18 mouse cellular contexts compared by ENCODE assay signal in the genomic region with DNA sequence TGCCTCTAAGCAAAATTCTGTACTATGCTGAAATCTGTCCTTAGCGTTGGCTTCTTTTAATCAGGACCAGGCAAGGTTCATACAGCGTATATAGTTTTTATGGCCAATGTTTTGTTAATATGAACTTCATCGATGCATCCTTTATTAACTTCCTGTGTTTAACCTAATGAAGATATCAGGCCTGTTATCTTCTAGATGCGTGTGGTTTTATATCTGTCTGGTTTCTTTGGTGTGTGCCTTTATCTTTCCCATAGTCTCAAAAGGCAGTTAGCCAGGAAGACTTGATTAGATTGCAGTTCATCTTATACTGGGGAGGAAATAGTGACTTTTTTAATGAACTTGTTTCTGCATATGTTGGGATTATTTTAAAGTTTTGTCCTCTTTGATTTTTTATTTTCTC. TPM values are rescaled to one million over a fixed set of nuclear protein-coding genes. Genes with fewer than 3 reads are reported as not detected.
DNase-seq lines count a peak whose midpoint lies in the region; ATAC-seq and TF ChIP-seq lines count a peak whose summit lies in the region.
"Had no signal": no experiment of that assay in that cellular context is flagged by ENCODE, and none has a peak within 500 bp of the region (broad histone marks: within the 10 kb centered on the region; RNA-seq: fewer than 3 reads in every experiment).

No protein-coding gene starts in this region.

- no peak for ATAC-seq in liver, embryonic 11.5 days (replicated peaks; ENCODE audit: low FRiP score)
- ATAC-seq in liver, embryonic 13.5 days (ENCODE audit: low read depth), result no peak
- ATAC-seq in liver, postnatal 0 days, result no peak
- ATAC-seq: forebrain, embryonic 15.5 days; inflammation-experienced regulatory T-cells, adult 6 months had no signal

- TF ChIP-seq RAD21 in MEL (IDR thresholded peaks at IDR 0.05; ENCODE audit: low read depth, low read length), result no peak

- no peaks in the 10 kb centered on the region for H3K9me3 ChIP-seq in liver, embryonic 11.5 days (ENCODE audit: control insufficient read depth, low read length)
- no peaks in the 10 kb centered on the region for H3K9me3 ChIP-seq in MEL (replicated peaks; ENCODE audit: insufficient read depth, low read length)
- no peaks in the 10 kb centered on the region for H3K9me3 ChIP-seq in liver, embryonic 13.5 days (replicated peaks)
- H3K9me3 ChIP-seq in liver, postnatal 0 days (ENCODE audit: low read length), result no peaks in the 10 kb centered on the region
- H3K9me3 ChIP-seq: embryonic facial prominence, embryonic 10.5 days; forebrain, embryonic 15.5 days; heart, embryonic 10.5 days; hindbrain, embryonic 10.5 days had no signal

- TF ChIP-seq CTCF in MEL (IDR thresholded peaks at IDR 0.05 in 2 of 3, conservative IDR thresholded peaks at IDR 0.05 in 1 of 3; ENCODE audit: control insufficient read depth in 1 of 3, insufficient read depth in 1 of 3, low read depth in 2 of 3, low read length in 3 of 3, poor library complexity in 1 of 3, severe bottlenecking in 1 of 3), result no peak
- no peak for TF ChIP-seq CTCF in liver, postnatal 0 days (IDR thresholded peaks at IDR 0.05; ENCODE audit: low read depth)

- DNase-seq in liver, embryonic 11.5 days (ENCODE audit: low spot score), result no peak
- no peak for DNase-seq in liver
- DNase-seq in MEL (ENCODE audit: low read depth, low spot score), result no peak
- DNase-seq in liver, embryonic 13.5 days, result no peak
- DNase-seq in liver, postnatal 0 days, result no peak
- no peak for DNase-seq in left cerebral cortex, postnatal 4 days
- DNase-seq in adrenal gland, adult 2 months, result no peak
- DNase-seq: adrenal gland, postnatal 14 days; cerebellum, adult 18-20 months; cerebellum, adult 9-11 months; gastrocnemius, postnatal 10 days; heart, adult 18-20 months had no signal

- WGBS in liver, embryonic 11.5 days, result 68% methylated on average over 4 of the region's 4 CpGs
- 40% methylated on average over 4 of the region's 4 CpGs for WGBS in liver, embryonic 13.5 days (ENCODE audit: insufficient replicate concordance)
- WGBS in liver, postnatal 0 days (ENCODE audit: insufficient replicate concordance), result 61% methylated on average over 4 of the region's 4 CpGs

- intact Hi-C loops in left cerebral cortex, postnatal 4 days (cut with DNase I), result no loop called here

- peak overlapping the region; percentile 88 for H3K4me2 ChIP-seq in liver, embryonic 11.5 days
- H3K4me2 ChIP-seq in liver, embryonic 13.5 days, result peak overlapping the region; percentile 89
- H3K4me2 ChIP-seq in liver, postnatal 0 days (ENCODE audit: low read depth, low read length), result peak overlapping the region; percentile 95
- H3K4me2 ChIP-seq: forebrain, embryonic 15.5 days; hindbrain, embryonic 14.5 days had no signal

- H3K4me1 ChIP-seq in liver, embryonic 11.5 days (replicated peaks; ENCODE audit: control insufficient read depth, insufficient read depth, low read length), result peaks cover 12% of the 10 kb centered on the region
- H3K4me1 ChIP-seq in MEL (ENCODE audit: control insufficient read depth in 1 of 2, insufficient read depth in 2 of 2, low read length in 2 of 2), result peaks cover 12 to 13% of the 10 kb centered on the region in 2 experiments
- H3K4me1 ChIP-seq in liver, embryonic 13.5 days (replicated peaks), result peaks cover 58% of the 10 kb centered on the region
- peaks cover 21% of the 10 kb centered on the region for H3K4me1 ChIP-seq in liver, postnatal 0 days (ENCODE audit: insufficient read depth)

- peak; percentile 94 to 97 for TF ChIP-seq EP300 in MEL (IDR thresholded peaks at IDR 0.05; ENCODE audit: low read depth in 1 of 2, low read length in 2 of 2)
- peak; percentile 59 for TF ChIP-seq EP300 in liver, postnatal 0 days (IDR thresholded peaks at IDR 0.05; ENCODE audit: low read depth)

- no peak for TF ChIP-seq POLR2A in MEL (IDR thresholded peaks at IDR 0.05; ENCODE audit: control insufficient read depth in 1 of 2, insufficient read depth in 1 of 2, low read depth in 1 of 2, low read length in 2 of 2, poor library complexity in 1 of 2)

- H3K36me3 ChIP-seq in liver, embryonic 11.5 days (ENCODE audit: control insufficient read depth, insufficient read depth, low read length), result peaks cover 7% of the 10 kb centered on the region; the same call in 1 of the 2 replicates
- H3K36me3 ChIP-seq in MEL (ENCODE audit: control insufficient read depth in 1 of 2, insufficient read depth in 2 of 2, low read length in 2 of 2), result peaks cover 4 to 26% of the 10 kb centered on the region in 2 experiments
- peaks cover 30% of the 10 kb centered on the region for H3K36me3 ChIP-seq in liver, embryonic 13.5 days
- H3K36me3 ChIP-seq in liver, postnatal 0 days (replicated peaks; ENCODE audit: insufficient read depth, low read length), result peaks cover 11% of the 10 kb centered on the region
- H3K36me3 ChIP-seq: forebrain, embryonic 15.5 days had no signal

- no peaks in the 10 kb centered on the region for H3K27me3 ChIP-seq in liver, embryonic 11.5 days (replicated peaks; ENCODE audit: control insufficient read depth, insufficient read depth, low read length)
- no peaks in the 10 kb centered on the region for H3K27me3 ChIP-seq in MEL (ENCODE audit: control insufficient read depth in 1 of 2, insufficient read depth in 2 of 2, low read length in 2 of 2)
- H3K27me3 ChIP-seq in liver, embryonic 13.5 days, result no peaks in the 10 kb centered on the region
- H3K27me3 ChIP-seq in liver, postnatal 0 days (ENCODE audit: insufficient read depth, low read length), result no peaks in the 10 kb centered on the region
- H3K27me3 ChIP-seq: forebrain, embryonic 15.5 days had no signal

- H3K4me3 ChIP-seq in liver, embryonic 11.5 days (ENCODE audit: low read depth, low read length), result peak overlapping the region; percentile 74
- peak overlapping the region; percentile 46 to 93; a peak in 3 of 4 replicates for H3K4me3 ChIP-seq in MEL (ENCODE audit: control insufficient read depth in 1 of 2, insufficient read depth in 1 of 2, low read depth in 2 of 2, low read length in 2 of 2)
- H3K4me3 ChIP-seq in liver, embryonic 13.5 days (replicated peaks), result peak overlapping the region; percentile 82
- peak overlapping the region; percentile 77 for H3K4me3 ChIP-seq in liver, postnatal 0 days (ENCODE audit: low read depth, low read length)
- H3K4me3 ChIP-seq: embryonic facial prominence, embryonic 10.5 days; forebrain, embryonic 15.5 days; heart, embryonic 10.5 days; hindbrain, embryonic 10.5 days had no signal

- H3K9ac ChIP-seq in liver, embryonic 11.5 days (ENCODE audit: low read depth, low read length), result no peak overlapping the region
- peak overlapping the region; percentile 89; the same call in 1 of the 2 replicates for H3K9ac ChIP-seq in MEL (ENCODE audit: control insufficient read depth, low read depth, low read length, poor library complexity, severe bottlenecking)
- H3K9ac ChIP-seq in liver, embryonic 13.5 days, result peak overlapping the region; percentile 86
- H3K9ac ChIP-seq in liver, postnatal 0 days (replicated peaks), result peak overlapping the region; percentile 43; the same call in 1 of the 2 replicates
- H3K9ac ChIP-seq: forebrain, embryonic 15.5 days; hindbrain, embryonic 14.5 days had no signal

- peak overlapping the region; percentile 14; the same call in 1 of the 2 replicates for H3K27ac ChIP-seq in liver, embryonic 11.5 days (ENCODE audit: low read depth, low read length)
- H3K27ac ChIP-seq in MEL (ENCODE audit: control insufficient read depth, low read depth, low read length), result peak overlapping the region; percentile 91
- peak overlapping the region; percentile 98 for H3K27ac ChIP-seq in liver, embryonic 13.5 days
- peak overlapping the region; percentile 84 for H3K27ac ChIP-seq in liver, postnatal 0 days (ENCODE audit: low read depth)
- H3K27ac ChIP-seq: embryonic facial prominence, embryonic 10.5 days; forebrain, embryonic 15.5 days; hindbrain, embryonic 10.5 days; hindbrain, embryonic 14.5 days had no signal

- H3K79me2 ChIP-seq in MEL (ENCODE audit: control insufficient read depth, insufficient read depth, low read length, poor library complexity), result peaks cover 17% of the 10 kb centered on the region

TF ChIP-seq in MEL, 35 proteins besides CTCF, POLR2A, EP300 and RAD21 (continues in another document):
- TF ChIP-seq MYB (IDR thresholded peaks at IDR 0.05; ENCODE audit: low read depth, low read length) (peak; percentile 77), ZNF384 (IDR thresholded peaks at IDR 0.05; ENCODE audit: low read depth, low read length) (0 out of 2 replicates have a peak, but pooled peaks have one; percentile 55), HCFC1 (IDR thresholded peaks at IDR 0.05; ENCODE audit: low read depth, low read length) (peak; percentile 55), POLR2AphosphoS2 (IDR thresholded peaks at IDR 0.05; ENCODE audit: low read length) (no peak), MAZ (IDR thresholded peaks at IDR 0.05; ENCODE audit: low read depth, low read length) (no peak), TCF12 (IDR thresholded peaks at IDR 0.05; ENCODE audit: low read depth, low read length) (peak; percentile 93), MAFK (IDR thresholded peaks at IDR 0.05; ENCODE audit: borderline replicate concordance, low read depth, low read length) (peak; percentile 81; the same call in 1 of the 2 replicates), USF2 (IDR thresholded peaks at IDR 0.05; ENCODE audit: borderline replicate concordance in 1 of 2, insufficient read depth in 1 of 2, low read depth in 1 of 2, low read length in 2 of 2) (no peak)

RNA-seq across cellular contexts. Expression of a gene that starts 2.5 kb away (rescaled TPM):
- 133 and 139 TPM in 2 replicates for polyA plus RNA-seq in liver, embryonic 11.5 days (2014; fragmentation: Nextera tagmentation; extraction: Ambion mirVana)
- total RNA-seq in MEL (2012; rRNA removed), result 54.0 and 57.3 TPM in 2 replicates
- 10 to 100 TPM in 1 of 2 experiments, not detected in 1; 54.8 TPM for polyA plus RNA-seq in MEL (2012; ENCODE audit: insufficient read depth in 1 of 2, insufficient read length in 2 of 2, low read depth in 1 of 2, low replicate concordance in 2 of 2, missing spikeins in 1 of 2)
- polyA plus RNA-seq in liver, embryonic 13.5 days (2015; fragmentation: Nextera tagmentation; extraction: Ambion mirVana), result 101 and 144 TPM in 2 replicates
- 36.4 and 41.9 TPM in 2 replicates for polyA plus RNA-seq in liver, postnatal 0 days (2015; fragmentation: Nextera tagmentation; extraction: Ambion mirVana)
- total RNA-seq in left cerebral cortex, postnatal 4 days (2021), result 1 to 10 TPM; 2.3 TPM
- total RNA-seq in adrenal gland, adult 2 months (2021), result 1 to 10 TPM; 2.2 to 4.0 TPM
- polyA plus RNA-seq in adrenal gland, adult 2 months (2012; rRNA removed), result 0.19 and 0.22 TPM in 2 replicates

RNA-seq across cellular contexts. Expression of a gene that starts 51.7 kb away (rescaled TPM):
- 17.9 and 19.1 TPM in 2 replicates for polyA plus RNA-seq in liver, embryonic 11.5 days (2014; fragmentation: Nextera tagmentation; extraction: Ambion mirVana)
- 7.0 and 7.9 TPM in 2 replicates for total RNA-seq in MEL (2012; rRNA removed)
- polyA plus RNA-seq in MEL (2012; ENCODE audit: insufficient read depth in 1 of 2, insufficient read length in 2 of 2, low read depth in 1 of 2, low replicate concordance in 2 of 2, missing spikeins in 1 of 2), result 10 to 100 TPM in 1 of 2 experiments, not detected in 1; 17.1 TPM
- 6.2 and 8.1 TPM in 2 replicates for polyA plus RNA-seq in liver, embryonic 13.5 days (2015; fragmentation: Nextera tagmentation; extraction: Ambion mirVana)
- polyA plus RNA-seq in liver, postnatal 0 days (2015; fragmentation: Nextera tagmentation; extraction: Ambion mirVana), result 4.1 and 4.9 TPM in 2 replicates
- total RNA-seq in left cerebral cortex, postnatal 4 days (2021), result 10 to 100 TPM; 13.7 to 20.0 TPM
- 1 to 10 TPM; 2.9 to 7.6 TPM for total RNA-seq in adrenal gland, adult 2 months (2021)
- polyA plus RNA-seq in adrenal gland, adult 2 months (2012; rRNA removed), result 1.1 and 1.4 TPM in 2 replicates

Comparison
In these comparisons a context has a peak if more than half of its experiments do, and no peak if none do; other contexts are left out.
1. H3K27ac ChIP-seq: peak in every context shown above with its lines; median percentile 98 in liver, embryonic 13.5 days; 91 in MEL; 84 in liver, postnatal 0 days; 14 in liver, embryonic 11.5 days.